Mouse (Mus musculus) CD4-positive helper T cell, adult 2 months (primary cell): Measurements from ENCODE around the gene Gm9958.

ENCODE experiments used
- DNase-seq: peaks from one replicate; pipeline ENCODE4 v3.0.0-alpha.2; 2012; ENCODE audit warnings: low read depth, missing footprints, low spot score

The Gm9958 gene

DNA sequence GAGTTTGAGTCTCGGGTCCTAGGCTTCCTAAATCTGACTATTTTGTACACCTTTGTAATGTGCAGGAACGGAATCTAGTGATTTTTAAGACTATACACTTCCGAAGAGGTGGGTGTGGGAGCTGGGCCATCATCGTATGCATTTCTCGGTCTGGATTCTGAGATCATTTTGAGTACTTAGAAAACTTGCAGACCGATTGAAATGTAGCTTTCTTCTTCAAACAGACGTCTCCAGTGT, at the start of gene Gm9958:
TSS of gene Gm9958 (plus strand) at position 138 of the 237 bp plus-strand sequence.
- DNase-seq = no peak

- no peak for DNase-seq
Observed at GRCm38 (mm10) chr5:90331071-90331470, 35.9 kb upstream of the Gm9958 start.

DNA sequence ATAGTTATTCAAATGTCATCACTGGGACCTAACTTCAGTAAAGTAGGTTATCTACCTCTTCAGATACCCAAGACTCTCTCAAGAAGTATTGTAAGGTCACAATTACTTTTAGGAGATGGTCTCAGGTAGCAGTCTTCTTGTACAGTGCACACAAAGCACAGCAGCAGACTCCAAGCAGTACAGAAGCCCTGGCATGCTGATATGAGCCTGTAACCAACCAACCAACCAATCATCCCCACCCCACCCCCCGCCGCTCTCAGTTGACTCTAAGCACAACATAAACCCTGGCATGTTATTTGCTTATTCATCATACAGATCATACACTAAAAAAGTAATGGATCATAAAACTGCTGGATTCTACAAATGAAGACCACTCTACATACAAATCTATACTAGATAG, 34.5 kb upstream of the Gm9958 start:
- no peak for DNase-seq

DNA sequence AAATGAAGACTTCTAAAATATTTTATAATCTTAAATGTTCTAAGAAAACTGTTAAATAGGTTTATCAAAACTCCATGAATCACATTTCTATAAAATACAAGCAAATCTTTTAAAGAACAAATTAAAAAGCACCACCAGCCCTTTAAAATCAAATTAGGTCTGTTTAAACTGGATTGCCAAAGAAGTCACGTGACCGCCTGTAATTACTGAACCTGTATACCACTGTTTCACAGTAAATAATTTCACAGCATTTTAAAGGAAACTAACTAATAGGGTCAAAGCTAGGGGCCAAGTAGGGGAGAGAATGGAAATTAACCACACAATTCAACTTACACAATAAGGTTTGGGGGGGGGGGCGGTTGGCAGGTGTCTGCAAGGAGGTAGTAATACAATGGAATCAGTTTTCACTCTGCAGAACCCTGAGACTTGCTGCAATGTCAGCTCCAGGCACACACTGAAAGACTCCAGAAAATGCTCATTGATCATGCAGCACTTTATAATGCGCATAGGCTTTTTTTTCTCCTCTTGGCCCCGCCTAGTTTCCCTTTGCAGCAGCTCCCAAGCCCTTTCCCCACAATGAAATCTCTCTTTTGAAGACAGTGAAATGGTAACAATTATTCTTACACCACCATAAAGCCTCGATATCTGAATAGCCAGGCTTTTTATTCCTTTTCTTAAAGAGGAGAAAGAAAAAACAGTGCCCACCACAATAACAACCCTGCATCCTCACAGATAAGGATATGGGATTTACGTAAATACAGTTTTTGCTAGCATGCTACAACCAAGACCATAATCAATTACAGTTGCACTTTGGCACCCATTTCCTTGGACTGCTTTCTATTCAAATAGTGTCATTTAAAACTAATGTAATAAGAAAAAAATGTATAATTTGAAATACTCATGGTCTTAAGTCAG, 28.6 kb upstream of the Gm9958 start:
- no peak for DNase-seq

DNA sequence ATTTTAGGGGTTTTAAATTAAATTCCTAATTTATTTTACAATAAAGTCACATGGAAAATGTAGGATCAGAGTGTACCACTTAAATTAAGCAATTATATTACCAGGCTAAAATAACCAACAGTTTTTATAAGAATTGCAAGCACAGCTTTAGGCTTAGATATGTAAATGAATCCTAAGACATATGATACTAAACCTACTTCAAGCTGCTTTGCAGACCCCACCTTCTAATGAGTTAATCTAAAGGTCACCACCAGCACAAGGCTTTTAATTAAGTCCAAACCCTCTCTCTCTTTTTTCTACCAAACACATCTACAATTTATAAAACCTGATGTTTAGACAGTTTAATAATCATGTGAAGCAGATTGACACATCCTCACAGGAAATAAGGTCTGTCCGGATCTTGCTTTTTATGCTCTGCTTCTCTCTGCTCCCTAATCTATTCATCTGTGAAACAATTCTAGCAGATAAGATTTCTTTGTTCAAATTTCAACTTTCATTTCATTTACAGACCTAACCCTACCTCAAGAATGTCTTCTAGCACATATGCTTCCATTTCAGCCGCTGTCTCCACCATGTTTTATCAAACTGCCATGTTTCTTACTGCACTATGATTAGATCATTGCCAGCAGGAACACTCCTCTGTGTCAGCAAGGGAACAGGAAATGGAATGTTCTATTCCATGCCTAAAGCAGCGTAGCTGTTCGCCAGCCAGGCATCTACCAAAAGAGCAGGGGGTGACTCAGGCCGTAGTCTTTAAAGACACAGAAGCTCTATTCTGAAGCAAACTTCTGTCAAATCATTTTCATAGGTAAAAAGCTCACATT, 27.7 kb upstream of the Gm9958 start:
- DNase-seq = peak; percentile 67

GRCm38 (mm10) chr5:90339953-90340343, 27.1 kb upstream of the Gm9958 start:
- DNase-seq = no peak

DNA sequence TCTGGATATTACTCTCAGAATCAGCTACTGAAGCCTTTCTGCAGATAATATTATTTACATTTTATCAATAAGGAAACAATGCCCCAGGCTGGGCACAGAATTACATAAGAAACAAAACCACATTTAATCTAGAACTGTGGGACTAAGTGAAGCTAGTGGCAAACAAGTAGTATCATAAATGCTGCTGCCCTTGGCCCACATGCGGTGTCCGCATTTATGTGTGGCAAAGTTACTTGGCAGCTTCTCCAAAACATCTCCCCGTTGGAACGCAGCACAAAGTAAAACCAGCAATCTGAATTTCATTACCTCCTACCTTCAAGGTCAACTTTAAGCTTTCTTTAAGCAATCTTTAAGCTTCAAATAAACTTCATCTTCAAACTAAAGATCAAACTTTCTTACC, 26.2 kb upstream of the Gm9958 start:
- no peak for DNase-seq

- no peak for DNase-seq
Observed at GRCm38 (mm10) chr5:90346877-90347276, 20.1 kb upstream of the Gm9958 start.

- DNase-seq = no peak
Observed at GRCm38 (mm10) chr5:90353552-90354317, 13.3 kb upstream of the Gm9958 start.

GRCm38 (mm10) chr5:90355824-90356223, 11.2 kb upstream of the Gm9958 start:
- no peak for DNase-seq

DNA sequence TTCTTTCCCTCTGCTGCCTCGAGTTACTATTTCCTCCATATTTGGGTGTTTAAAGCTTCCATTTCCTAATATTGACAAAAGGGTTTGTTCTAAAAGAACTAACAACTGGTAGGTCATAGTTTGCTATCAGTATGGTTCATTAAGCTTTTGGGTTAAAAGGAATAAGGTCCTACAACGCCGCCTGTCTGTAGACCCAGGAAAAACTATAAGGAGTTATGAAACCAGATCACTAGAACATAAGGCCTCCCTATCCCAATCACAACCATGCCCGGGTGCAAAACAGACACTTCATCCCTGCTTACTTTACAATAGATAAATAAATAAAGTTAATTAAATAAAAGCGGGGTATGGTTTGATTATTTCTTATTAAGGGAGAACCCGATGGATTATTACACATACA, 2.5 kb upstream of the Gm9958 start:
- peak; percentile 82 for DNase-seq

GRCm38 (mm10) chr5:90365141-90365951, 1.7 kb upstream of the Gm9958 start:
- DNase-seq = peak; percentile 67

DNA sequence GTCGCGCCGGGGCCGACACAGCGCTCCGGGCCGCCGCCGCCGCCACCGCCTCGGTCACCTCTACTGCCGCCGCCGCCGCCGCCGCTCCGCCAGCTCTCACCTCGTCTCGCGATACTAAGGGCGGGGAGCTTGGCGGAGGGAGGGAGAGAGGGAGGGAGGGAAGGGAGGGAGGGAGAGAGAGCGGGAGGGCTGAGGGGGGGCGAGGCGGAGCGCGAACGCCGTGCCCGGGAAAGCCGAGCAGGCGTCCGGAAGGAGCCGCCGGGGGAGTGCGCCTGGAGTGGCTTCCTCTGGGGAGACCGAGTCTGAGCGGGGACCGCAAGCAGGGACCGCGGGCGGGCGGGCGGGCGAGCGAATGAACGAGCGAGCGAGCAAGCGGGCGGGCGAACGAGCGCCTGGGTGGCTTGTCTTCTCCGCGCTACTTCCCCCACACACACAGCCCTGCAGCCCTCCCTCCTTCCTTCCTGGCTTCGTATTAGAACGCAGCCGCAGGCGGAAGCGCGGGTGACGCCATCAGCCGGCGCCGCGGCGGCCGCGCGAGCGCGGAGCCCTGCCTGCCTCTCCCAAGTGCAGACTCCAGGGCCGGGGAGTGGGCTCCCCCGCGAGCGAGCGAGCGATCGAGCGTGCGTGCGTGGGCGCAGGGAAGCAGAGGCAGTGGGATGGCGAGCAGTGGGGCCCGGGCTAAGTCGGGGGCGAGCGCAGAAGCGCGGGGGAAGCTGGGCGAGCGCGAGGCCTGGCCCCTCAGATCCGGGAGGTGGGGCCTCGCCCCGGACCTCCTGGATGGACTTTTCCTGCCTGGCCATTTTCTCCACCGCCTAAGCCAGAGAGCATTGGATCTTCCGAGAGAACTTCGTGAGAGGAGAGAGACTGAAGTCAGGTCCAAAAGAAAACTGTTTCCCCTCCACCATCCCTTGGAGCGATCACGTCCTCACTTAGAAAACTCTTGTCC, 610 bp upstream of the Gm9958 start, which contains the start of gene Ankrd17:
TSS of gene Ankrd17 (minus strand) at position 457 of the 946 bp plus-strand sequence.
- peak; percentile 97 for DNase-seq

DNA sequence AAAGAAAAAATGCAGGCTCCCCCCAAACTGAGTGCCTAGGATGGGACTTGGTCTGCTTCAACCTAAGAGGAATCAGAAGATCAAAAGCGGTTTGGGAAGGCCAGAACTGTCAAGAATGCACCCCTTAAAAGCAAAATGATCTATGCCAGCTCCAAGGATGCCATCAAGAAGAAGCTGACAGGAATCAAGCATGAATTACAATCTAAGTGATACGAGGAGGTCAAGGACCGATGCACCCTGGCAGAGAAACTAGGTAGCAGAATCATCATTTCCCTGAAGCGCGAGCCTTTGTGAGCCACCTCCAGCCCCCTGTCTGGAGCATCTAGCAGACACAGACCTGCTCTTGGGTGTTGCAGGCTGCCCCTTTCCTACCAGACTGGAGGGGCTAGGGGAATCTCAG, 3.4 kb downstream of the Gm9958 start:
- no peak for DNase-seq

DNA sequence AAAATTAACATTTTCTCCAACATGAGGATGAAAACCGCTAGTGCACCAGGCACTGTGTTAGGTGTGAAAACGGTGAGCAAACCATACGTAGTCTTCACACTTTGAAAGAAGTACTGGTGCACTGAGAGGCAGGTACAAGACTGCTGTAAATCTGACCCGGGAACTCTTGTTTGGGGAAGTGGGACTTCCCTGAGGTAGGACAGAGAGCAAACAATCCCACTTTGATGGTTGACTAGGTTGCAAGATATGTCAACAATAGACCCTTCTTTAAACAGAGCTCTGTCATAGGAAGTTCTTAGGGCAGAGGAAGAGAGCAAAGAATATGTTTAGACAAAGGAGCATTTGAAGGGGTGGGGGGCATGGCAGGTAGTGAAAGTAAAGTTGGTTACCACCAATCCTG, 6.7 kb downstream of the Gm9958 start:
- no peak for DNase-seq

DNA sequence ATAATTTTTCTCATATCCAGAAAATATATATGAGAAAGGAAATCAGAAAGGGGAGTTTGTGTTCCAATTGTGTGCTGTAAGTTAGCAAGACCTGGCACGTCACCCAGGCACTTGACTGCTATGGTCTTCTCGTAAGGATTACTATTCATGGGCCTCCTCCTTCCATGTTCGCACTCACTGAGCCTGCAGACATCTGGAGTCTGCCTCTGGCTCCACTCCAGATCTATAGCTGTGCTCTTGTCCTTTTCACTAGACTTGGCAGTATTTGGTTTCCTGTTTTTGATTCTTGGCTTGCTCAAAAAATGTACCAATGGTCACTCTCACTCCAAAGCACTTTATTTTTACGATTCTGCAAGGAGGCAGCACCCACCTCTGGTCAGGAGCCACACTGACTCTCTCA, 14.5 kb downstream of the Gm9958 start:
- DNase-seq = no peak

GRCm38 (mm10) chr5:90383080-90383479, 16.1 kb downstream of the Gm9958 start:
- peak; percentile 57 for DNase-seq

GRCm38 (mm10) chr5:90393764-90394163, 26.8 kb downstream of the Gm9958 start:
- DNase-seq = no peak

DNA sequence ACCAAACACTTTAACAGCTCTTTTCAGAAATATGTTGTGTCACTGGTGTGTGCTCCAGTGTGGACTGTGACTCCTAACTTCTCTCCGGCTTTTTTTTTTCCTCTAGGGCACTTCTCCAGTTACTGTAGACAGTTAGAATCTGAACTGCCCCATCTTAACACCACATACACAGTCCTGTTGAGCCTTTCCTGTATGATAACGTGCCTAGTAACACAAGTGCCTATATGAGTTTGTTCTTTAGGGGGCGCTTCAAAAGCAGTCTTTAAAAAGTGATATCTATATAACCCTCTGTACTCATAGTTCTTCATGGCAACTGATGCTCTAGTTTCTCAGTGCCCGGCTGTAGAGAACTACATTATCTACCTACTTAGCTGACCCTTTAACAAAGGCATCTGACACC, 27.3 kb downstream of the Gm9958 start:
- peak; percentile 14 for DNase-seq

GRCm38 (mm10) chr5:90396817-90397216, 29.8 kb downstream of the Gm9958 start:
- DNase-seq = no peak
